Mouse (Mus musculus) lung, postnatal 4 days (tissue): Measurements from ENCODE around the gene Zmym3.

Experiments
- DNase-seq, 2 experiments: peaks; one replicate each; pipeline ENCODE4 v3.0.0; 2021

The Zmym3 gene

GRCm38 (mm10) chrX:101420700-101421095, at the start of gene Zmym3:
Gene Zmym3, minus strand, starts transcription at chrX:101420849.
- peak in 1 of 2 experiments; percentile 4 for DNase-seq

DNA sequence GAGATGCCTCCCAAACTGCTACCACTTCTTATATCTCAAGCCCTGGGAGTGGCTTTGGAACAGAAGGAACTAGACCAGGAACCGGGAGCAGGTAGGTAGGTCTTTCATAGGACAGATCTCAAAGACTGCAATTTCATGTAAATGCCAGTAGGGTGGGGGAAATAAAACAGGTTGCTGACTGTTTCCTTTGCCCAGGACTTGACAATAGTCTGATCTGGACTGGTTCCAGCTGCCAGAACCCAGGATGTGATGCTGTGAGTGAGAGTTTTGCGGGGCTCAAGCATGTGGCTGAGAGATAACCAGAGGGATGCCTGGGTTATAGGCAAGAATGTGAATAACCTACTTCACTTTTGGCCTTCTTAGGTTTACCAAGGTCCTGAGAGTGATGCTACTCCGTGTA, 30.9 kb upstream of the Zmym3 start:
- no peak for DNase-seq

DNA sequence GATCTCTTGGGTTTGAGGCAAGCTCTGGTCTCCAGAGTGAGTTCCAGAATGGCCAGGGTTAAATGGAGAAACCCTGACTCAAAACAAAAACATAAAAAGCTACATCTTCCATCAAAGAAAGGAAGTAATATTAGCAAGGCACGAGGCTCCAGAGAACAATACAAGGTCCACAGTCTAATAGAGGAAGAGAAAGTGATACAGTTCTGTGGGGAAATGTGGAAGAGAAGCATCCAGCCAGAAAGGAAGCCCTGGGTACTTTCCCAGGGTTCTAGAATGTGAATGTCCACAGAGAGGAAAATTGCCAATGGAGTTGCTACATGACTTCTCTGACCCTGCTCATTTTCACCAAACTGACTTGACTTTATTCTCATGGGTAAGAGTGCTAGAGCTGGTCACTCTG, 30.5 kb upstream of the Zmym3 start:
- DNase-seq = no peak

GRCm38 (mm10) chrX:101448886-101449475, 28.3 kb upstream of the Zmym3 start, which contains the start of gene Itgb1bp2:
Gene Itgb1bp2, plus strand, starts transcription at chrX:101449088.
- DNase-seq = no peak

DNA sequence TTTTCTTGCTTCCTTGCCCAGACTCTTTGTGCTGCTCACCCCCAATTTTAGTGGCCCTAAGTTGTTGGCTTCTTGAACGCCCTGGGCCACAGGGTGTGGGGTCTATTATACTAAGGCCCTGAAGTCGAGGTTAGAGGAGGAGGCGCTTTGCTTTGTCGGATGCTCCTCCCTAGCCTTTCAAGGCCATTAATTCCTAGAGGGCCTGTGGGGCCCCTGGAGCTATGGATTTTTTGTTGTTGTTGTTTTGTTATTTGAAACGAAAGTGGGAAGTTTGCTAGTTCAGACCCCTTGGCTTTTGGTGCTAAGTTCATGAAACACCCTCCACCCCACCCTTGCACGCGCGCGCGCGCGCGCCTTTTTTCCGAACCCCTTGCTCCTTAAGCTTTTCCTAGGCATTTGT, 9.3 kb upstream of the Zmym3 start:
- no peak for DNase-seq

- DNase-seq = peak; percentile 87 to 92
Measured at GRCm38 (mm10) chrX:101429142-101429949, 8.7 kb upstream of the Zmym3 start, which contains the start of gene Nono. Gene Nono, plus strand, starts transcription at chrX:101429318.

GRCm38 (mm10) chrX:101428785-101429141, 8.1 kb upstream of the Zmym3 start:
- no peak for DNase-seq

DNA sequence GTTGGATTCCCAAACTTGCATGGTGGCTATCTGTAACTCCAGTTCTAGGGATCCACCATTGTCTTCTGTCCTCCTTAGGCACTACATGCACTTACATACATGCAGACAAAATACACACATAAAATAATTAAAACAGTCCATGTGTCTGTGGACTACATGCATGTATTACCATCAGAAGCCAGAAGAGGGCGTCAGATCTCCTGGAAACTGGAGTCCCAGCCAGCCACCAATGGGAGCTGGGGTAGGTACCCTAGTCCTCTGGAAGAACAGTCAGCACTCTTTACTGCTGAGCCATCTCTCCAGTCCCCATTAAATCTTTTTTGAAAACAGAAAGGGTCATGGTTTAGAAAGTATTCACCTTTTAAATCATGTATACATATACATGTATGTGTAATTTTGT, 7.1 kb upstream of the Zmym3 start:
- DNase-seq = peak in 1 of 2 experiments; percentile 43

- DNase-seq = no peak
Measured at GRCm38 (mm10) chrX:101423462-101423861, 2.8 kb upstream of the Zmym3 start.

DNA sequence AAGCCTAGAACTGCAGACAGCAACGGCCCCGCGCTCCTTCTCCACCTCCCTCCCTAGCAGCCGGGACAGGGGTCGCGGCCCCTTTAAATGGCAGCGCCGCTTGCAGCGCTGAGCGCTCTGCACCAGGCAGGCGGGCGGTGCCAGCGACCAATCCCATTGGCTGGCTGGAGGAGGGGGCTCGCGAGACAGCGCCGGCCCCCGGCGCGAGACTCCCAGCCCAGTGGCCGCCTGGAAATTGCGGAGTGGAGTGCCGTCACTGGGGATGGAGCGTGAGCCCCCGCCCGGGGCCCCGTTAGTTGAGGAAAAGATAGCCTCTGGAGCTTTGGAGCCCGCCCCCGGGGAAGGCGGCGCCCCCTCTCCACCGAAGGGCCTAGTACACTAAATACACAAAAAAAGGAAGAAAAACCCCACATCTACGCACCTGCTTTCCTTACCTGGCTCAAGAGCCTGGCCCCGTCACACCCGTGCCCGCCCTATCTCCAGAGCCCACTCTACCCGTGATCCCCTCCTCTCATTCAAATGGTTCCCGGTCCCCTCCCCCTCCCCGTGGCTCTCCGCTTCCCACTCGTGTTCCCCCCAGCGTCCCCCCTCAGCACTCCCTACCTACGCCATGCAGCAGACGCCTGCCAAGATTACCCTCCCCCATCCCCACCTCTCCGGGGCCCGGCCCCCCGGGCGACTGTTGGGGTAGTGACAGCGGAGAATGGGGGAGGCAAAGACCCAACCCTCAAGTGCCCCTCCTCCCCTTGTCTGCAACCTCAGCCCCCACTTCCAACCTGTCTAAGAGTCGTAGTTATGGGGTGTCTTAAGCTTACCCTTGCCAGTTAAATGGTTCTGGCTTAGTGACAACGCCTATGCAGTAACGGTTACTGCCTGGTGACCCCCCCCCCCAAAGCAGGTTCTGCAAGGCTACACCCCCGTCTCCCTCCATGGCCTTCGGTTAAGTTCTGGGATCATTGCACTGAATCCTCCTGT, 637 bp downstream of the Zmym3 start:
- DNase-seq = peak; percentile 89 to 94

GRCm38 (mm10) chrX:101418946-101419724, 1.5 kb downstream of the Zmym3 start:
- peak; percentile 76 to 78 for DNase-seq

- DNase-seq = no peak
Measured at GRCm38 (mm10) chrX:101396459-101396858, 24.2 kb downstream of the Zmym3 start.

DNA sequence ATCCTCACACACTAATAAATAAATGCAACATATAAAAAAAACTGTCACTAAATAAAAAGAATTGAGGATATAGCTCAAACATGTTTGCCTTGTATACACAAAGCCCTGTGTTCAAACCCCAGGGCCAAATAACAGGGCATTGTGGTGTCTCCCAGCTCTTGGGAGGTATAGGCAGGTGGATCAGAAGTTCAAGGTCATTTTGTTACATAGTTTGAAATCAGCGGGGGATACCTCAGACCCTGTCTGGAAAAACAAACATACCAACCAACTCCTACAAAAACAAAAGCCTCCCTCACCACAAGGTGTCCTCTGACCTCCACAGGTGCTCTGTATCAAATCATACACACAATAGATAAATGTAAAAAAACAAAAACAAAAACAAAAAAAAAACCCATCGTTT, 26.3 kb downstream of the Zmym3 start:
- no peak for DNase-seq

- no peak for DNase-seq
Measured at GRCm38 (mm10) chrX:101388866-101389537, 31.6 kb downstream of the Zmym3 start.

- DNase-seq = no peak
Measured at GRCm38 (mm10) chrX:101386222-101386621, 34.4 kb downstream of the Zmym3 start.

DNA sequence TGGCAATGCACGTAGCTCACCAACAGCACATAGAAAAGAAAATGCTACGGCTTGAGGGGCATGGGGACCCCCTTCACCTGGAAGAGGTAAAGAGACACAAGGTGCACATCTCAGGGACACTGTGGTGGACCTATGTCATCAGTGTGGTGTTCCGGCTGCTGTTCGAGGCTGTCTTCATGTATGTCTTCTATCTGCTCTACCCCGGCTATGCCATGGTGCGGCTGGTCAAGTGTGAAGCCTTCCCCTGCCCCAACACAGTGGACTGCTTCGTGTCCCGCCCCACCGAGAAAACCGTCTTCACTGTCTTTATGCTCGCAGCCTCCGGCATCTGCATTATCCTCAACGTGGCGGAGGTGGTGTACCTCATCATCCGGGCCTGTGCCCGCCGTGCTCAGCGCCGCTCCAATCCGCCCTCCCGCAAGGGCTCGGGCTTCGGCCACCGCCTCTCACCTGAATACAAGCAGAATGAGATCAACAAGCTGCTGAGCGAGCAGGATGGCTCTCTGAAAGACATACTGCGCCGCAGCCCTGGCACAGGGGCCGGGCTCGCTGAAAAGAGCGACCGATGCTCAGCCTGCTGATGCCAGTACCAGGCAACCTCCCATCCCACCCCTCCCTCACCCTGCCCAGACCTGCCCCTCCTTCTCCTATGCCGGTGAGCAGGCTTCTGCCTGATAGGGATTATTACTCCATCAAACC, 36.1 kb downstream of the Zmym3 start:
- no peak for DNase-seq

DNA sequence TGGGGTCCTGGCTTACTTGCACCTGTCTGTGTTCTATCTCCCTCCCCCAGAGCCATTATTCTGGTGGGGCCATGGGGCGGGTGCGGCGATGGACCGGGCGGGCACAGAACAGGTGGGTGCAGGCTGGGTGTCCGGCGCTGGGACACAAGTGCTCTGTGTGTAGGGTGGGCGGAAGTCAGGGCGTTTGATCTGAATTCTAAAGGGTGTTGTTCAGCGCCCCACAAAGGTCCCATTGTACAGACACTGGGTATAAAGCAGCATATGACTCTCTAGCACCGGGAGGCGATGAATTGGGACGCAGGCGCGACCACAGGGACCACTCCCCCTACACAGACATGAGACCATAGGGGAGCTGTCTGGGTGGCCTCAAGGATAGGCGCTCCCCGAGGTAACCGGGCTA, 37.2 kb downstream of the Zmym3 start:
- DNase-seq = no peak

GRCm38 (mm10) chrX:101379744-101380143, 40.9 kb downstream of the Zmym3 start:
- peak in 1 of 2 experiments; percentile 25 for DNase-seq

DNA sequence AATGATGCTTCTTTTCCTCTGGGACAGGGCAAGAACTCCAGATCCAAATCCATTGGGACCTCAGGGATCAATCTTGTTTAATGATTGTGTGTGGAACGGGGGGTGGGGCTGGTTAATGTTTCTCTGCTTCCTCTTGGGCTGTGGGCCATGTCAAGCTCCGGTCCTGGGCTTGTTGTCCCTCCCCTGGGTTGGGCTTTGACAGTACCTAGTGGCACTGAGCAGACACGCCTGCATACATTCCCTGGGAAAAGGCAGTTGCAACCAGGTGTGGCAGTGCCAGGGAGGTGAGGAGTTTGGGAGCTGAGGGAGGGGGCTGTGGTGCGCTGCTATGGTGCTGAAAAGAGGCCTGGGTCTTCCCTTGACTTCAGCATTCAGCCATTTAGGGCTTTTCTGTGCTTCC, 43.6 kb downstream of the Zmym3 start:
- peak in 1 of 2 experiments; percentile 20 for DNase-seq

DNA sequence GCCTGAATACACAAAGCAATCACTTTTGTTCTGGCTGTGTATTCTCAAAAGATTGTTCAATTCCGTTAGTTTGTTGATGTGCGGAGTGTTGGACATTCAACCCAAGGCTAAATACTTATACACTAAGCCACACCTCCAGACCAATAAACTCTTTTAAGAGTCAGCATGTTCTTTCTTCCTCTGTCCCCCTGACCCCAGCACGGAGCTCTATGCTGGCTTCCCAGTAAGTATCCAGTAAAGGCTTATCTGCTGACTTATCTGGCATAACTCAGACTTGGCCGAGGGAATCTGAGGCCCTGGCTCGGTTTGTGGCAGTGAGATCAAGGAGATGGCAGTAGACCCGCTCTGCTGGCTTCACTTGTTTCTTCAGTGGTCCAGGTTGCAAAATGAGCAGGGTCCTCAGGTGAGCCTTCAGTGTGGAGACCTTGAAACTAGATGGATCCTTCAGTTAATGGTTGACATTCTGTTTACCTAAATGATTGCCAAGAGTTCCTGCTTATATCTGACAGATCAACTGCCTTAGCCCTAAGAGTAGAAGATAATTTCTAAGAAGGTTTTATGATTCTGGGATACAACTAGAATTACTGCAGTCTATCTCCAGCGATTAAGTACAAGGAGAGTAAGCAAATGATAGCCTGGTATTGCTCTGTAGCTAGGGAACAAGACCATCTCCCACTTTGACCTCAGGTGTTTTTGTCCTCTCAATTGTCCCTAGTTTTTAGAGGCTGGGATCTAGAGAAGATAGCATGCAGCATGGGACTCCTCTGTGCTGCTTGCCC, 44.3 kb downstream of the Zmym3 start, which contains the start of gene Gjb1:
Gene Gjb1 (plus strand): TSS at position 189 of the 779 bp plus-strand sequence.
- DNase-seq = no peak
